In the genomic region with DNA sequence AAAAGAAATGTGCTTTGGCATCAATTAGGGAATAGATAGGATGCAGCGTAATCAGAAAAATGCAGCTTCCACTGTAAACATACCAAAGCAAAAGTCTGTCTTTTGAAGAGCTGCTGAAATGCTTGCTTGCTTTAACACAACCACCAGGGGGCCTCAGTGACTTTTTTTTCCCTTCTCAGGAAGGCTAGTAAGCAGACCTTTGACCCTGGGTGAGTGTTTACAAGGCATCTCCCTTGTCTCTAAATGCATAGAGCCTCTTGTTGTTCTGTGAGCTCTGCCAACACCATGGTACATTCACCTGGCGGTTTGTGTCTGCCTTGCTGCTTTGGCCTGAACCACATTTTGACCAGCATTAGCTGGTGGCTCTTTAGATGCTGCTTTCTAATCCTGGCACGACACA, we compare ENCODE assay signal across 10 mouse cellular contexts.
DNase-seq lines count a peak whose midpoint lies in the region; ATAC-seq lines count a peak whose summit lies in the region.
"Had no signal": no experiment of that assay in that cellular context is flagged by ENCODE, and none has a peak within 500 bp of the region (broad histone marks: within the 10 kb centered on the region; RNA-seq: fewer than 3 reads in every experiment).

No protein-coding gene starts in this region.

- no peak overlapping the region for H3K4me3 ChIP-seq in neural tube, embryonic 14.5 days (ENCODE audit: low read depth, low read length)
- H3K4me3 ChIP-seq: hindbrain, embryonic 15.5 days; neural tube, embryonic 13.5 days had no signal

- no peaks in the 10 kb centered on the region for H3K9me3 ChIP-seq in neural tube, embryonic 14.5 days (ENCODE audit: control insufficient read depth, low read length)
- H3K9me3 ChIP-seq: hindbrain, embryonic 15.5 days; neural tube, embryonic 13.5 days had no signal

- H3K27me3 ChIP-seq in neural tube, embryonic 14.5 days (ENCODE audit: control insufficient read depth, insufficient read depth, low read length), result no peaks in the 10 kb centered on the region
- H3K27me3 ChIP-seq: hindbrain, embryonic 15.5 days; neural tube, embryonic 13.5 days had no signal

- peak; percentile 5 to 43 for DNase-seq in heart, postnatal 10 days
- DNase-seq in heart, adult 8-10 months (ENCODE audit: low spot score), result no peak
- peak; percentile 8 for DNase-seq in urinary bladder, postnatal 25 days (ENCODE audit: low spot score)
- no peak for DNase-seq in urinary bladder, adult 2 months (ENCODE audit: low spot score)
- DNase-seq in embryo, embryonic 11 days, result peak; percentile 83
- DNase-seq in kidney, postnatal 36 days, result peak; percentile 41 to 72

- peak; percentile 49; the same call in 1 of the 2 replicates for ATAC-seq in neural tube, embryonic 14.5 days (ENCODE audit: low read depth)
- no peak for ATAC-seq in CD4-positive, CD25-positive, alpha-beta regulatory T cell, adult 4 months

- no peaks in the 10 kb centered on the region for H3K36me3 ChIP-seq in neural tube, embryonic 14.5 days (ENCODE audit: control insufficient read depth, insufficient read depth, low read length)
- H3K36me3 ChIP-seq: hindbrain, embryonic 15.5 days; neural tube, embryonic 13.5 days had no signal

- H3K4me1 ChIP-seq in neural tube, embryonic 14.5 days (ENCODE audit: control insufficient read depth, insufficient read depth, low read length), result no peaks in the 10 kb centered on the region
- H3K4me1 ChIP-seq: hindbrain, embryonic 15.5 days; neural tube, embryonic 13.5 days had no signal

- H3K27ac ChIP-seq in neural tube, embryonic 14.5 days (ENCODE audit: low read depth, low read length), result no peak overlapping the region
- H3K27ac ChIP-seq: hindbrain, embryonic 15.5 days; neural tube, embryonic 13.5 days had no signal

- no peak overlapping the region for H3K4me2 ChIP-seq in neural tube, embryonic 14.5 days (ENCODE audit: low read depth, low read length)
- H3K4me2 ChIP-seq: hindbrain, embryonic 15.5 days; neural tube, embryonic 13.5 days had no signal

- intact Hi-C loops in heart, postnatal 10 days (cut with DNase I), result no loop called here

- 55% methylated on average over 3 of the region's 3 CpGs for WGBS in neural tube, embryonic 14.5 days

- H3K9ac ChIP-seq in neural tube, embryonic 14.5 days (replicated peaks; ENCODE audit: low read depth, low read length), result no peak overlapping the region
- H3K9ac ChIP-seq: hindbrain, embryonic 15.5 days; neural tube, embryonic 13.5 days had no signal

Comparison
In these comparisons a context has a peak if more than half of its experiments do, and no peak if none do; other contexts are left out.
1. DNase-seq: peak in heart, postnatal 10 days (2 of 2), urinary bladder, postnatal 25 days (single experiment), embryo, embryonic 11 days (single experiment) and kidney, postnatal 36 days (2 of 2); none in heart, adult 8-10 months (single experiment) and urinary bladder, adult 2 months (single experiment).